In genomic region chr2:77169916-77170632, GRCm38 (mm10) we compare ENCODE assay signal across 8 mouse cellular contexts. TPM values are rescaled to one million over a fixed set of nuclear protein-coding genes. Genes with fewer than 3 reads are reported as not detected.
DNase-seq lines count a peak whose midpoint lies in the region; ATAC-seq lines count a peak whose summit lies in the region.

No protein-coding gene starts in this region.

- H3K4me2 ChIP-seq in forebrain, embryonic 14.5 days (ENCODE audit: low read length), result peak overlapping the region; percentile 67

- peak overlapping the region; percentile 31 for H3K4me3 ChIP-seq in forebrain, embryonic 14.5 days (ENCODE audit: low read depth, low read length)
- peak overlapping the region; percentile 59 for H3K4me3 ChIP-seq in limb, embryonic 10.5 days

- no peaks in the 10 kb centered on the region for H3K27me3 ChIP-seq in forebrain, embryonic 14.5 days (replicated peaks; ENCODE audit: control insufficient read depth, insufficient read depth, low read length)
- H3K27me3 ChIP-seq in limb, embryonic 10.5 days (ENCODE audit: low read depth, poor library complexity, severe bottlenecking), result no peaks in the 10 kb centered on the region
- H3K27me3 ChIP-seq in splenic B cell, adult 2 months (ENCODE audit: control insufficient read depth, insufficient read depth, low read length, poor library complexity, severe bottlenecking), result no peaks in the 10 kb centered on the region

- no peak overlapping the region for H3K27ac ChIP-seq in forebrain, embryonic 14.5 days (ENCODE audit: low read depth, low read length)
- peak overlapping the region; percentile 83 for H3K27ac ChIP-seq in limb, embryonic 10.5 days

- peak; percentile 35 for ATAC-seq in forebrain, embryonic 14.5 days
- ATAC-seq in megakaryocyte-erythroid progenitor cell, adult 5-6 weeks (replicated peaks; ENCODE audit: low FRiP score, low TSS enrichment, poor library complexity, severe bottlenecking), result peak; percentile 71

- no peaks in the 10 kb centered on the region for H3K9me3 ChIP-seq in forebrain, embryonic 14.5 days (replicated peaks; ENCODE audit: control insufficient read depth, low read length)
- H3K9me3 ChIP-seq in limb, embryonic 10.5 days (replicated peaks), result no peaks in the 10 kb centered on the region

- peak; percentile 49 for DNase-seq in 3T3-L1 (ENCODE audit: low read depth, low spot score)
- peak; percentile 27 for DNase-seq in adipocyte (ENCODE audit: low spot score)
- peak; percentile 41 for DNase-seq in forebrain, embryonic 14.5 days (ENCODE audit: low spot score)
- peak; percentile 68 for DNase-seq in heart, postnatal 4 days
- peak; percentile 73 for DNase-seq in limb, embryonic 10.5 days (ENCODE audit: low spot score)
- peak; percentile 11 for DNase-seq in splenic B cell, adult 2 months (ENCODE audit: low read depth, low spot score)
- no peak for DNase-seq in layer of hippocampus, adult 8-10 months (ENCODE audit: low spot score in 2 of 2)

- H3K36me3 ChIP-seq in forebrain, embryonic 14.5 days (ENCODE audit: control insufficient read depth, insufficient read depth, low read length), result no peaks in the 10 kb centered on the region
- no peaks in the 10 kb centered on the region for H3K36me3 ChIP-seq in limb, embryonic 10.5 days
- H3K36me3 ChIP-seq in splenic B cell, adult 2 months (ENCODE audit: control insufficient read depth, insufficient read depth, low read length, poor library complexity, severe bottlenecking), result no peaks in the 10 kb centered on the region

- 3% methylated on average over 21 of the region's 21 CpGs for WGBS in forebrain, embryonic 14.5 days
- WGBS in limb, embryonic 10.5 days, result 4% methylated on average over 21 of the region's 21 CpGs

- H3K9ac ChIP-seq in forebrain, embryonic 14.5 days (ENCODE audit: low read length), result peak overlapping the region; percentile 48

- peaks cover 16% of the 10 kb centered on the region; the same call in 1 of the 2 replicates for H3K4me1 ChIP-seq in forebrain, embryonic 14.5 days (ENCODE audit: control insufficient read depth, insufficient read depth, low read length)
- H3K4me1 ChIP-seq in limb, embryonic 10.5 days, result peaks cover 44% of the 10 kb centered on the region

RNA-seq across cellular contexts. Expression of gene Ccdc141, which starts 0.4 kb away (rescaled TPM):
- 4.3 and 5.1 TPM in 2 replicates for polyA plus RNA-seq in forebrain, embryonic 14.5 days (2014; fragmentation: Nextera tagmentation; extraction: Ambion mirVana)
- total RNA-seq in heart, postnatal 4 days (2021), result 100 to 1,000 TPM; 228 to 229 TPM
- 2.1 and 4.4 TPM in 2 replicates for polyA plus RNA-seq in limb, embryonic 10.5 days (2016; fragmentation: Nextera tagmentation; extraction: Ambion mirVana)
- total RNA-seq in megakaryocyte-erythroid progenitor cell, adult 5-6 weeks (2014; fragmentation: Nextera tagmentation), result 0.48 and 3.9 TPM in 2 replicates
- 0.47 and 0.88 TPM in 2 replicates for total RNA-seq in megakaryocyte-erythroid progenitor cell, adult 5-6 weeks (2017)
- 10 to 100 TPM; 20.7 to 23.0 (median 22.0) TPM for total RNA-seq in layer of hippocampus, adult 8-10 months (2022)

Comparison
In these comparisons a context has a peak if more than half of its experiments do, and no peak if none do; other contexts are left out.
1. DNase-seq: peak in 3T3-L1 (single experiment), adipocyte (single experiment), forebrain, embryonic 14.5 days (single experiment), heart, postnatal 4 days (single experiment), limb, embryonic 10.5 days (single experiment) and splenic B cell, adult 2 months (single experiment); none in layer of hippocampus, adult 8-10 months (0 of 2).
2. RNA of gene Ccdc141, which starts 0.4 kb away (total RNA-seq): 228 to 229 TPM in heart, postnatal 4 days and 20.7 to 23.0 TPM in layer of hippocampus, adult 8-10 months; 0.47 to 3.9 TPM in megakaryocyte-erythroid progenitor cell, adult 5-6 weeks; every median in the first group is over 4 times any median in the second.